Mouse (Mus musculus) kidney, embryonic 16.5 days (tissue): ENCODE measurements around the gene Tmem8. TPM values are rescaled to one million over a fixed set of nuclear protein-coding genes. Genes with fewer than 3 reads are reported as not detected.

ENCODE experiments used
- ATAC-seq: fragments of 200-750 bp; cut with Nextera tagmentation; 2 replicates; pipeline ENCODE4 v1.8.0; 2017; ENCODE audit warnings: moderate TSS enrichment; ENCODE audit not compliant: low FRiP score, low TSS enrichment
- H3K27ac ChIP-seq: fragments of 300-500 bp; sonication (generic); 2 replicates; pipeline ENCODE4 v1.5.1; 2014; ENCODE audit warnings: low read length
- H3K27me3 ChIP-seq: fragments of 300-500 bp; sonication (generic); 2 replicates; pipeline ENCODE4 v1.6.1; 2014; ENCODE audit warnings: low read length, control low read depth, mixed read lengths; ENCODE audit not compliant: insufficient read depth
- H3K36me3 ChIP-seq: fragments of 300-500 bp; sonication (generic); 2 replicates; pipeline ENCODE4 v1.6.1; 2014; ENCODE audit warnings: low read length, control low read depth, mixed read lengths; ENCODE audit not compliant: insufficient read depth
- H3K4me1 ChIP-seq: fragments of 300-500 bp; sonication (generic); 2 replicates; pipeline ENCODE4 v1.6.1; 2014; ENCODE audit warnings: low read length, control low read depth, mixed read lengths; ENCODE audit not compliant: insufficient read depth
- H3K4me2 ChIP-seq: fragments of 300-500 bp; sonication (generic); replicated peaks from 2 replicates; pipeline ENCODE4 v1.6.1; 2014; ENCODE audit warnings: low read depth, low read length
- H3K4me3 ChIP-seq: fragments of 300-500 bp; sonication (generic); 2 replicates; pipeline ENCODE4 v1.5.1; 2014; ENCODE audit warnings: mild to moderate bottlenecking, low read length
- H3K9ac ChIP-seq: fragments of 300-500 bp; sonication (generic); replicated peaks from 2 replicates; pipeline ENCODE4 v1.6.1; 2014; ENCODE audit warnings: low read length
- H3K9me3 ChIP-seq: fragments of 300-500 bp; sonication (generic); 2 replicates; pipeline ENCODE4 v1.6.1; 2016; ENCODE audit warnings: low read length, control low read depth
- WGBS: fragments of 180-500 bp; shearing (Covaris S2); extraction: QIAGEN DNeasy Blood & Tissue Kit; methylation state at CpG from one replicate; pipeline ENCODE4 v1.1.7; 2014; 5-methylcytosine and 5-hydroxymethylcytosine counted together
- polyA plus RNA-seq: library from polyadenylated mRNA; unstranded; fragments of >200 nt; fragmentation: Nextera tagmentation; extraction: Ambion mirVana; gene quantifications from 2 replicates; pipeline ENCODE4 v1.2.1, GENCODE M21; 2015

Gene Tmem8
- polyA plus RNA-seq, 1 experiment from 2014 or later: 7.1 TPM

DNA sequence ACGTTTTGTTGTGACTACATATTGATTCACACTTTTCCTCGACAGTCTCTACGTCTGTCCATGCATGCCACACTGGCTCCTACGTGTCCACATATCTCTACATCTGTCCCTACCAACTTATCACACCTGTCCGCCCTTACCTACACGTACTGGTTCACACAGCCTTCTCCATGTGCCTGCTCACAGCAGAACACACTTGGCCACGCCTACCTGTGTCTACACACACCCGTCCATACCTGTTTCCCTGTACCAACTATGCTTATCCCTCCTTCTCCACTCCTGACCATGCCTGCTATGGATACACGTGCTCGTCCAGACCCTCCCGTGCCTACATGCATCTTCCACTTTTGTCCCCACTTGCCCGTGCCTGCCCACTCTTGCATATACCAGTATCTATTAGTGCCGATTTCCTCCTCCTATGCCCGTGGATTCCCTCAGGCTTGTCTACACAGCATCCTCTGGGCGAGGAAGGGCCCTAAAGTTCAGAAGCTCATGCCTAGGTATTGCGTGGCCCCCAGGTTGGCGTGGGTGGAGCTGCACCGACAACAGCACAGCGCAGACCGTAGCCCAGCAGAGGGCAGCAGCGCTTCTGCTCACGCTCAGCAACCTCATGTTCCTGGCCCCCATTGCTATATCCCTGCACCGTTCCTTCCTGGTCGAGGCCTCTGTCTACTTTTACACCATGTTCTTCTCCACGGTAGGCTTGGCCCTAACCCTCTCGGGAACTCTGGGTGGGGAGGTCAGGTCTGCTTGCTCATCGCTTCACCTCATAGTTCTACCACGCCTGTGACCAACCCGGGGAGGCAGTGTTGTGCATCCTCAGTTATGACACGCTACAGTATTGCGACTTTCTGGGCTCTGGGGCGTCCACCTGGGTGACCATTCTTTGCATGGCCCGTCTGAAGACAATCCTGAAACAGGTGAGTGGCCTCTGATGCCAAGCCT, 6.9 kb downstream of the Tmem8 start:
- Histone ChIP-seq H3K27ac (no peak overlapping the region), H3K36me3 (peaks cover under 1% of the 10 kb centered on the region; the same call in 1 of the 2 replicates), H3K4me1 (peaks cover 26% of the 10 kb centered on the region), H3K9me3 (no peaks in the 10 kb centered on the region), H3K4me3 (no peak overlapping the region), H3K4me2 (no peak overlapping the region), H3K27me3 (peaks cover 17% of the 10 kb centered on the region), H3K9ac (no peak overlapping the region)
- no peak; the same call in 1 of the 2 replicates for ATAC-seq
- WGBS: 46% methylated on average over 33 of the region's 33 CpGs

DNA sequence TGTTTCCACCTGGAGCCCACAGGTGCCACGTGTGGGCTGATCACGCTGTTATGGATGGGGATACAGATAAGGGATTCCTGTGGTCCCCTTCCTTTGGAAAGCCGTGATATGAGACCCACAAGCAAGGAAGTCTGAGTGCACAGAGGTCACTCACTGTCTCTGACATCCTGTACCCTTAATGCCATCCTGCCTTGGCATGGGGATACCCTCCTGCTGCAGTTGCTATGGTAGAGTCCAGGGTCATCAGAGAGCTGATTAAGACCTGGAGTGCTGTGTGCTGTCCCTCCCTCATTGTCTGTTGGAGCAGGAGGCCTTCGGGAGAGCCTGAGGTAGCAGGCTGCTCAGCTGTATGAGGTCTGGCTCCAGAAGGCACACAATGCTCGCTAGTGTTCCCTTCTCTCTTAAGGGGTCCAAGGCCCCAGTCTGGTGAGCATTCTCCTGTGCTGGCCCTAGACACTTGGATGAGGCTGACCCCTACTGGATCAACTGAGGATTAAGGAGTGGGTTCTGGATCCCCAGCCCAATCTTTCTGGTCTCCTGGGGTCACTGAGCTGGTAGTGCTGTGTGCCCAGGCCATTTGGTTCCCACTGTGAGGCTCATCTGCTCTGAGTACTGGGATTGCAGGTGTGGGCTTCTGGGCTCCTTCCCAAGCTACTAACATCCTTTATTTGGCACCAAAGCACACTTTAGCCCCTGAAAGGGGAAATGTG, 9.5 kb downstream of the Tmem8 start:
- no peak overlapping the region for H3K4me3 ChIP-seq
- peaks cover 16% of the 10 kb centered on the region for H3K4me1 ChIP-seq
- H3K9me3 ChIP-seq: no peaks in the 10 kb centered on the region
- no peaks in the 10 kb centered on the region for H3K27me3 ChIP-seq
- no peak overlapping the region for H3K4me2 ChIP-seq
- 65% methylated on average over 5 of the region's 5 CpGs for WGBS
- H3K9ac ChIP-seq: no peak overlapping the region
- no peak overlapping the region for H3K27ac ChIP-seq
- ATAC-seq: no peak
- peaks cover 20% of the 10 kb centered on the region for H3K36me3 ChIP-seq

DNA sequence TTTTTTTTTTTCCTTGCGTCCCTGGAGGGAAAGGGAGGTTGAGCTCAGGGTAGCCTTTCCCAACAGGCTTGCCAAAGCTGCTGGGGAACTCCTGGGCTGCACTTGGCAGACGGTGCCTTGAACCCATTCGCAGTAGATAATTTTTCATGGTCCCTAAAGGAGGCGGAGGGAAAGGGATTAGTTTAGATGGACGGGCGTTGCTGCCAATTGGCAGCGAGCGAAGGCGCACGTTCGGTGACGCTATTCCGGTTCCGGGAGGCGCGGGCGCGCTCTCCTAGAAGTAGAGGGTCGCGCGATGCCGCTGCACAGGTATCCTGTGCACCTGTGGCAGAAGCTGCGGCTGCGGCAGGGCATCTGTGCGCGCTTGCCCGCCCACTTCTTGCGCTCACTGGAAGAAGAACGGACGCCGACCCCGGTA, 10.2 kb downstream of the Tmem8 start, which contains the start of gene Mrpl28:
Mrpl28 (plus strand) TSS at position 234 of the 418 bp plus-strand sequence.
- H3K4me1 ChIP-seq: peaks cover 16% of the 10 kb centered on the region
- peak within 1 kb of the TSS; percentile 87 for H3K9ac ChIP-seq
- peak; percentile 87 for ATAC-seq
- peak within 1 kb of the TSS; percentile 90 for H3K4me3 ChIP-seq
- under 1% methylated on average over 31 of the region's 32 CpGs for WGBS
- no peaks in the 10 kb centered on the region for H3K27me3 ChIP-seq
- peak within 1 kb of the TSS; percentile 72 for H3K4me2 ChIP-seq
- H3K36me3 ChIP-seq: peaks cover 27% of the 10 kb centered on the region
- H3K9me3 ChIP-seq: no peaks in the 10 kb centered on the region
- peak within 1 kb of the TSS; percentile 35; the same call in 1 of the 2 replicates for H3K27ac ChIP-seq

DNA sequence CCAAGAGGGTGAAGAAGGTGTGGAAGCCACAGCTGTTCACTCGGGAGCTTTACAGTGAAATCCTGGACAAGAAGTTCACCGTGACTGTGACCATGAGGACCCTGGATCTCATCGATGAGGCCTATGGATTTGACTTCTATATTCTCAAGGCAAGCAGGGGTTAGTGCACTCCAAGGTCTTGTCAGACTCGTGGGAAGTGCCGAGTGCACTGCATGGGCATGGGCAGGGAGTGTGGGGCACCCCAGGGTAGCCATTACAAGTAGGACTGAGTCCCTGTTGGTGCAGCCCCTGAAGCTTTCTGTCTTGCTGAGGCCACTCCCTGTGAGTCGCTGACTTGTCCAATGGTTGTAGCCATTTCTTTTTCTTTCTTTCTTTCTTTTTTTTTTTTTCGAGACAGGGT, 11.5 kb downstream of the Tmem8 start:
- WGBS: 86% methylated on average over 7 of the region's 7 CpGs
- Histone ChIP-seq H3K9me3 (no peaks in the 10 kb centered on the region), H3K9ac (peak overlapping the region; percentile 87), H3K27me3 (no peaks in the 10 kb centered on the region), H3K4me2 (peak overlapping the region; percentile 72), H3K4me3 (peak overlapping the region; percentile 90), H3K4me1 (peaks cover 16% of the 10 kb centered on the region), H3K36me3 (peaks cover 37% of the 10 kb centered on the region), H3K27ac (no peak overlapping the region)
- ATAC-seq: no peak

DNA sequence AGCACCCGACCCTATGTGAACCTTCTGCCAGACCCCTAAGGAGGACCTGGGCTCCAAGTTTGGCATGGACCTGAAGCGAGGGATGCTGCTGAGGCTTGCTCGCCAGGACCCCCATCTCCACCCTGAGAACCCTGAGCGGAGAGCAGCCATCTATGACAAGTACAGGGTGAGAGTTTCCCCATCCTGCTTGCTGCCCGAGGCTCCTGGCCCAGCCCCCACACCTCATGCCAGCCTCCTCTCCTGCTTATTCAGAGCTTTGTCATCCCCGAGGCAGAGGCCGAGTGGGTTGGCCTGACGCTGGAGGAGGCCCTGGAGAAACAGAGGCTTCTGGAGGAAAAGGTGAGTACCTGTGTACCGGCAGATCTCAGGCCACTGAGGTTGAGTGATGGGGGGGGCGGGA, 12.1 kb downstream of the Tmem8 start:
- Histone ChIP-seq H3K9ac (no peak overlapping the region), H3K27ac (no peak overlapping the region), H3K36me3 (peaks cover 43% of the 10 kb centered on the region), H3K27me3 (no peaks in the 10 kb centered on the region), H3K4me1 (peaks cover 15% of the 10 kb centered on the region), H3K9me3 (no peaks in the 10 kb centered on the region), H3K4me2 (no peak overlapping the region), H3K4me3 (no peak overlapping the region)
- no peak for ATAC-seq
- WGBS: 88% methylated on average over 10 of the region's 10 CpGs

DNA sequence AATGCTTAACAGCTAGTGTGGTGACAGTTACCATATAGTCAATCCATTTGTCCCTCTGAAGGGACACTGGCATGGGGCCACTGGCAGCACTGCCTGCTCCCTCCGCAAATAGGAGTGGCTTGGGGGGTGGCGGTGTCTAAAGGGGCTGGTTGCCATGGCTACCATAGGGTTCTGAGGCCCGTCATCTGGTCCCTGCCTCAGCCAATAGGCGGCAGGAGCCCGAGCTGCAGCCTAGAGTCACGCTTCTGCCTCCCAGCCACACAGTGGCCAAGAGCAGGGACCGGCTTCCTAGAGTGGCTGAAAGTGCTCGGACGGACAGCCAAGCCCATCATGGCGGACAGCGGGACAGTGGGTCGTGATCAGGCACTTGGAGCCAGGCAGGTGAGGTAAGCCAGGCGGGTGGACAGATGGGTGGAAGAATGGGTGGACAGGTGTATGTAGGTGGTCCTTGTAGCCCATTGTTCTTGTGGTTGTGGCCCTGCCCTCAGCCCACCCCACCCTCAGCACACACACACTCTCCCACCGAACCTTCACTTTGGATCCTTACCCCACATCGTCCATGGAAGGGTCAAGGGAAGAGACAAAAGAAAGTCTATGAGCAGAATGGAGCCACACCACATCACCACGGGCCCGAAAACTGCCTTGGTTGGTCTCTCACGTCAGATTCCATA, 18.1 kb downstream of the Tmem8 start:
- Histone ChIP-seq H3K9me3 (no peaks in the 10 kb centered on the region), H3K4me1 (no peaks in the 10 kb centered on the region), H3K9ac (no peak overlapping the region), H3K4me3 (no peak overlapping the region), H3K4me2 (no peak overlapping the region), H3K36me3 (peaks cover 43% of the 10 kb centered on the region), H3K27ac (no peak overlapping the region), H3K27me3 (no peaks in the 10 kb centered on the region)
- ATAC-seq: no peak
- WGBS: 84% methylated on average over 18 of the region's 18 CpGs

DNA sequence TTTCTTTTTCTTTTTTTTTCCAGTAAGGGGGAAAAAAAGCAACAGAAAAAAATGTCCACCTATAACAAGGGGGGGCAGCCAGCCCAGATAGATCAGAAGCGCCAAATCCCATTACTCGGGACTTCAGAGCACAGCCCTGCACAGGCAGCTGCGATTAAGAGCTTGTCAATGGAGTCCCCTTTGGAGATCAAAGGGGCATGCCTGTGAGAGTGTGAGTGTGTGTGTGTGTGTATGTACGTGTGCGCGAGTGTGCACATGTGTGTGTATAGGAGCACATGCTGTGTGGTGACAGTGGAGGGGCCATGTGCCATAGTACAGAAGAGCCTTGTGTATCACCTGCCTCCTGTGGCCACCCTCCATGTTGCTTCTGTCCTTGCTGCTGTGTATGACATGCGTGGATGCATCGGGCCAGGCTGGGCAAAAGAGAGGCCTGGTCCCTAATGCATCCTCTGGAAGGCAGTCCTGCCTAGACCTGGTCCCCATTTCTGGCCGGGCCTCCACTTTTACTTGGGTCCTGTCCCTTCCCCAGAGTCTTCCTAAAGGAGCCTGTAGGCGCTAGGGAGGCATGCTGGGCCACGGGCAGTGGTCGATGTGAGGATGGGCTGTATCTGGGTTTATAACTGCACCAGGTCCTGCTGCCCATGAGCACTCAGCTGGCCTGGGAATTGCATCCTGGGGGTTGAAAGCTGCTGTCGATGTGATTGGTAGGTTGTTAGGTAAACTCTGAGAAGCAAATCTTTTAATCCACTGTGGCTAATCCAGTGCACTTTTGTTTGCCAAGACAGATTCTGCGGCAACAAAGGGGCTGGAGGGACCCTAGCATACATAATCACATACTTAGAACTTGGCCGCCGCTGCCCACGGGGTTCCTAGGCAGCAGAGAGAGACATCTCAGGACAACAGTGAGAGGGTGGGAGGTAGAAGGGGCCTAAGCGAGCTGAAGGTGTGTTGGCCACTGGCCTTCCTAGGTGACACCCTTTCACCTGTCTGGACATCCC, 19.1 kb downstream of the Tmem8 start:
- H3K9ac ChIP-seq: no peak overlapping the region
- WGBS: 93% methylated on average over 18 of the region's 18 CpGs

DNA sequence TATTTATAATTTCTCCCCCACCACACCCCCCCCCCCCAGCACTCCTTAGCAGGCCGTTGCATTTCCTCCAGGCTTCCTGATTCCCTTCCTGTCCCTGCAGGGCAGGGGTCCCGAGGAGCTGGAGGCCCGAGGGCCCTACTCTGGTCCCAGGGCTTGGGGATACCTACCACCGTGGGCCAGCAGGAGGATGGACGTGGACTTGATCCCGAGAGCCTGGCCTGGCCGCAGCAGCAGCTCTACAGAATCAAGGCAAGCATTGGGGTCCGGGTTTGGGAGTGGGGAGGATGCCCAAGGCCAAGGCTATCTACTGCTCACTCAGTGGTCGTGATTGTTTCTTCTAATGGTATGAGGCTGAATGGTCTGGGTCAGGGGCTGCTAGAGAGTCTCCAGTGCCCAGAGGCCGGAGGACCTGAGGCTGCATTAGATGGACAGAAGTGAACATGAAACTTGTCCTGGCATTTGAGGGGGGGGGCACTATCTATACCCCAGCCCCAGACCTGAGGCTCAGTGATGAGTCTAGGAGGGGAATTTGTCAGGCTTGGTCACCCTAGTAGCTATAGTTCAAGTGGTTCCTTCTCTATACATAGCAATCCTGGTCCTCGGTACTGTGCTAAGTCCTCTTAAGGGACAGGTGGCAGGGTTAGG, 24.1 kb downstream of the Tmem8 start:
- Histone ChIP-seq H3K9ac (no peak overlapping the region), H3K27me3 (no peaks in the 10 kb centered on the region), H3K4me1 (peaks cover 22% of the 10 kb centered on the region), H3K9me3 (no peaks in the 10 kb centered on the region), H3K4me2 (no peak overlapping the region), H3K27ac (no peak overlapping the region), H3K4me3 (no peak overlapping the region), H3K36me3 (no peaks in the 10 kb centered on the region)
- 88% methylated on average over 11 of the region's 11 CpGs for WGBS
- no peak for ATAC-seq

More for the DNA sequence above, 19.1 kb downstream of the Tmem8 start:
- Histone ChIP-seq H3K4me1 (no peaks in the 10 kb centered on the region), H3K36me3 (peaks cover 34% of the 10 kb centered on the region), H3K9me3 (no peaks in the 10 kb centered on the region), H3K27me3 (no peaks in the 10 kb centered on the region), H3K4me3 (no peak overlapping the region), H3K27ac (no peak overlapping the region), H3K4me2 (no peak overlapping the region)
- no peak for ATAC-seq
